23 mouse cellular contexts compared by ENCODE assay signal in genomic region chr2:91436713-91437112, GRCm38 (mm10). TPM values are rescaled to one million over a fixed set of nuclear protein-coding genes. Genes with fewer than 3 reads are reported as not detected.
DNase-seq lines count a peak whose midpoint lies in the region; ATAC-seq and TF ChIP-seq lines count a peak whose summit lies in the region.
"Had no signal": no experiment of that assay in that cellular context is flagged by ENCODE, and none has a peak within 500 bp of the region (broad histone marks: within the 10 kb centered on the region; RNA-seq: fewer than 3 reads in every experiment).

No protein-coding gene starts in this region.

- H3K4me2 ChIP-seq in heart, embryonic 11.5 days, result no peak overlapping the region
- H3K4me2 ChIP-seq in heart, postnatal 0 days (ENCODE audit: low read depth, low read length), result no peak overlapping the region; the same call in 1 of the 2 replicates
- H3K4me2 ChIP-seq in forebrain, embryonic 12.5 days, result 0 out of 2 replicates have a peak overlapping the region, but pooled peaks have one; percentile 0
- peak overlapping the region; percentile 20; the same call in 1 of the 2 replicates for H3K4me2 ChIP-seq in forebrain, embryonic 13.5 days
- H3K4me2 ChIP-seq: hindbrain, embryonic 13.5 days; kidney, embryonic 15.5 days; liver, embryonic 13.5 days; midbrain, embryonic 11.5 days had no signal

- peaks cover 10% of the 10 kb centered on the region; the same call in 1 of the 2 replicates for H3K4me1 ChIP-seq in heart, embryonic 11.5 days (ENCODE audit: control insufficient read depth, insufficient read depth, low read length)
- peaks cover 9% of the 10 kb centered on the region for H3K4me1 ChIP-seq in heart, postnatal 0 days (ENCODE audit: control insufficient read depth, insufficient read depth)
- H3K4me1 ChIP-seq in forebrain, embryonic 12.5 days, result peaks cover 24% of the 10 kb centered on the region
- H3K4me1 ChIP-seq in forebrain, embryonic 13.5 days, result peaks cover 32% of the 10 kb centered on the region
- H3K4me1 ChIP-seq: embryonic facial prominence, embryonic 10.5 days; hindbrain, embryonic 13.5 days; liver, embryonic 13.5 days had no signal

- TF ChIP-seq CTCF in heart, postnatal 0 days (IDR thresholded peaks at IDR 0.05; ENCODE audit: low read depth), result no peak

- H3K27me3 ChIP-seq in heart, embryonic 11.5 days (ENCODE audit: control insufficient read depth, insufficient read depth, low read length), result no peaks in the 10 kb centered on the region
- H3K27me3 ChIP-seq in heart, postnatal 0 days (ENCODE audit: control insufficient read depth, insufficient read depth, low read length), result no peaks in the 10 kb centered on the region
- H3K27me3 ChIP-seq in forebrain, embryonic 12.5 days, result peaks cover 12% of the 10 kb centered on the region
- no peaks in the 10 kb centered on the region for H3K27me3 ChIP-seq in forebrain, embryonic 13.5 days
- H3K27me3 ChIP-seq: hindbrain, embryonic 13.5 days; kidney, embryonic 15.5 days; liver, embryonic 13.5 days had no signal

- no peaks in the 10 kb centered on the region for H3K9me3 ChIP-seq in heart, embryonic 11.5 days (replicated peaks; ENCODE audit: control insufficient read depth, low read length)
- H3K9me3 ChIP-seq in heart, postnatal 0 days (replicated peaks; ENCODE audit: control insufficient read depth, low read length), result no peaks in the 10 kb centered on the region
- H3K9me3 ChIP-seq in forebrain, embryonic 12.5 days, result no peaks in the 10 kb centered on the region
- no peaks in the 10 kb centered on the region for H3K9me3 ChIP-seq in forebrain, embryonic 13.5 days (replicated peaks)
- H3K9me3 ChIP-seq: embryonic facial prominence, embryonic 10.5 days; hindbrain, embryonic 13.5 days; kidney, embryonic 15.5 days; liver, embryonic 13.5 days had no signal

- WGBS in heart, embryonic 11.5 days (ENCODE audit: insufficient replicate concordance), result 85% methylated on average over 8 of the region's 8 CpGs
- WGBS in heart, postnatal 0 days, result 62% methylated on average over 8 of the region's 8 CpGs
- WGBS in forebrain, embryonic 12.5 days, result 38% methylated on average over 8 of the region's 8 CpGs
- WGBS in forebrain, embryonic 13.5 days, result 24% methylated on average over 8 of the region's 8 CpGs

- H3K27ac ChIP-seq in heart, embryonic 11.5 days (ENCODE audit: low read depth, low read length), result peak overlapping the region; percentile 50; the same call in 1 of the 2 replicates
- peak overlapping the region; percentile 74; the same call in 1 of the 2 replicates for H3K27ac ChIP-seq in heart, postnatal 0 days (ENCODE audit: low read depth)
- peak overlapping the region; percentile 85 for H3K27ac ChIP-seq in forebrain, embryonic 12.5 days
- peak overlapping the region; percentile 61 for H3K27ac ChIP-seq in forebrain, embryonic 13.5 days
- H3K27ac ChIP-seq: embryonic facial prominence, embryonic 10.5 days; hindbrain, embryonic 13.5 days; kidney, embryonic 15.5 days; liver, embryonic 13.5 days; stomach, postnatal 0 days had no signal

- H3K9ac ChIP-seq in heart, embryonic 11.5 days (ENCODE audit: low read depth, low read length), result no peak overlapping the region
- no peak overlapping the region for H3K9ac ChIP-seq in heart, postnatal 0 days (replicated peaks; ENCODE audit: low read depth, low read length)
- no peak overlapping the region for H3K9ac ChIP-seq in forebrain, embryonic 12.5 days
- H3K9ac ChIP-seq in forebrain, embryonic 13.5 days, result no peak overlapping the region
- H3K9ac ChIP-seq: hindbrain, embryonic 13.5 days; kidney, embryonic 15.5 days; liver, embryonic 13.5 days had no signal

- TF ChIP-seq EP300 in heart, postnatal 0 days (IDR thresholded peaks at IDR 0.05; ENCODE audit: low read depth), result no peak

- DNase-seq in heart, postnatal 36 days, result no peak
- DNase-seq in heart, postnatal 0 days (ENCODE audit: low spot score), result no peak
- DNase-seq in heart, adult 9 months (ENCODE audit: low spot score in 2 of 2), result no peak
- DNase-seq in right cerebral cortex, adult 18-20 months, result no peak
- DNase-seq: adrenal gland, adult 2 months; cerebellum, adult 11 months; cerebellum, adult 9-11 months; kidney, adult 11 months; kidney, postnatal 36 days; layer of hippocampus, adult 9-11 months; liver, embryonic 13.5 days; lung, postnatal 10 days; right cerebral cortex, postnatal 14 days; thymus, adult 2 months; thymus, postnatal 4 days had no signal

- no peaks in the 10 kb centered on the region for H3K36me3 ChIP-seq in heart, embryonic 11.5 days (ENCODE audit: control insufficient read depth, insufficient read depth, low read length)
- no peaks in the 10 kb centered on the region for H3K36me3 ChIP-seq in heart, postnatal 0 days (replicated peaks; ENCODE audit: control insufficient read depth, insufficient read depth, low read length)
- H3K36me3 ChIP-seq in forebrain, embryonic 12.5 days (replicated peaks), result no peaks in the 10 kb centered on the region
- H3K36me3 ChIP-seq in forebrain, embryonic 13.5 days (ENCODE audit: poor library complexity, severe bottlenecking), result peaks cover 5% of the 10 kb centered on the region; the same call in 1 of the 2 replicates
- H3K36me3 ChIP-seq: embryonic facial prominence, embryonic 10.5 days; hindbrain, embryonic 13.5 days; kidney, embryonic 15.5 days; liver, embryonic 13.5 days had no signal

- H3K4me3 ChIP-seq in heart, embryonic 11.5 days (ENCODE audit: low read depth, low read length), result no peak overlapping the region
- no peak overlapping the region for H3K4me3 ChIP-seq in heart, postnatal 0 days (ENCODE audit: low read depth, low read length)
- H3K4me3 ChIP-seq in forebrain, embryonic 12.5 days (replicated peaks), result no peak overlapping the region
- H3K4me3 ChIP-seq in forebrain, embryonic 13.5 days, result no peak overlapping the region
- H3K4me3 ChIP-seq: embryonic facial prominence, embryonic 10.5 days; hindbrain, embryonic 13.5 days; kidney, embryonic 15.5 days; liver, embryonic 13.5 days had no signal

- intact Hi-C loops in heart, postnatal 36 days (cut with DNase I), result no loop called here

- ATAC-seq in heart, embryonic 11.5 days (replicated peaks; ENCODE audit: insufficient number of reproducible peaks, low FRiP score, low TSS enrichment), result no peak
- ATAC-seq in heart, postnatal 0 days (ENCODE audit: insufficient read depth, low read depth), result no peak
- ATAC-seq in forebrain, embryonic 12.5 days (ENCODE audit: low FRiP score), result peak; percentile 59; the same call in 1 of the 2 replicates
- no peak; the same call in 1 of the 2 replicates for ATAC-seq in forebrain, embryonic 13.5 days

RNA-seq across cellular contexts. Expression of gene 1110051M20Rik, which starts 7.8 kb away (rescaled TPM):
- polyA plus RNA-seq in heart, embryonic 11.5 days (2014; fragmentation: Nextera tagmentation; extraction: Ambion mirVana), result 43.9 and 47.4 TPM in 2 replicates
- 10 to 100 TPM in 1 of 2 experiments, 1 to 10 TPM in 1; 9.4 to 12.1 TPM for total RNA-seq in heart, postnatal 36 days (2021)
- 24.5 and 32.0 TPM in 2 replicates for total RNA-seq in heart, postnatal 0 days (2014; rRNA removed; ENCODE audit: low replicate concordance)
- 24.6 and 27.8 TPM in 2 replicates for polyA plus RNA-seq in heart, postnatal 0 days (2015; fragmentation: Nextera tagmentation; extraction: Ambion mirVana)
- 110 and 114 TPM in 2 replicates for polyA plus RNA-seq in forebrain, embryonic 12.5 days (2016; fragmentation: Nextera tagmentation; extraction: Ambion mirVana)
- 137 and 149 TPM in 2 replicates for polyA plus RNA-seq in forebrain, embryonic 13.5 days (2015; fragmentation: Nextera tagmentation; extraction: Ambion mirVana)

RNA-seq across cellular contexts. Expression of gene Lrp4, which starts 20.6 kb away (rescaled TPM):
- polyA plus RNA-seq in heart, embryonic 11.5 days (2014; fragmentation: Nextera tagmentation; extraction: Ambion mirVana), result 3.8 and 4.0 TPM in 2 replicates
- 10 to 100 TPM; 10.6 to 11.5 TPM for total RNA-seq in heart, postnatal 36 days (2021)
- 12.2 and 22.3 TPM in 2 replicates for total RNA-seq in heart, postnatal 0 days (2014; rRNA removed; ENCODE audit: low replicate concordance)
- polyA plus RNA-seq in heart, postnatal 0 days (2015; fragmentation: Nextera tagmentation; extraction: Ambion mirVana), result 2.7 and 2.8 TPM in 2 replicates
- polyA plus RNA-seq in forebrain, embryonic 12.5 days (2016; fragmentation: Nextera tagmentation; extraction: Ambion mirVana), result 9.1 and 9.5 TPM in 2 replicates
- 10.3 and 11.3 TPM in 2 replicates for polyA plus RNA-seq in forebrain, embryonic 13.5 days (2015; fragmentation: Nextera tagmentation; extraction: Ambion mirVana)

Comparison
In these comparisons a context has a peak if more than half of its experiments do, and no peak if none do; other contexts are left out.
1. H3K4me2 ChIP-seq: peak in forebrain, embryonic 12.5 days (single experiment) and forebrain, embryonic 13.5 days (single experiment); none in heart, embryonic 11.5 days (single experiment) and heart, postnatal 0 days (single experiment).
2. Peak in every context shown above with its lines, with median percentiles within 50 percentile points of each other: H3K27ac ChIP-seq.